ENCODE assay signal across 22 mouse cellular contexts in the genomic region with DNA sequence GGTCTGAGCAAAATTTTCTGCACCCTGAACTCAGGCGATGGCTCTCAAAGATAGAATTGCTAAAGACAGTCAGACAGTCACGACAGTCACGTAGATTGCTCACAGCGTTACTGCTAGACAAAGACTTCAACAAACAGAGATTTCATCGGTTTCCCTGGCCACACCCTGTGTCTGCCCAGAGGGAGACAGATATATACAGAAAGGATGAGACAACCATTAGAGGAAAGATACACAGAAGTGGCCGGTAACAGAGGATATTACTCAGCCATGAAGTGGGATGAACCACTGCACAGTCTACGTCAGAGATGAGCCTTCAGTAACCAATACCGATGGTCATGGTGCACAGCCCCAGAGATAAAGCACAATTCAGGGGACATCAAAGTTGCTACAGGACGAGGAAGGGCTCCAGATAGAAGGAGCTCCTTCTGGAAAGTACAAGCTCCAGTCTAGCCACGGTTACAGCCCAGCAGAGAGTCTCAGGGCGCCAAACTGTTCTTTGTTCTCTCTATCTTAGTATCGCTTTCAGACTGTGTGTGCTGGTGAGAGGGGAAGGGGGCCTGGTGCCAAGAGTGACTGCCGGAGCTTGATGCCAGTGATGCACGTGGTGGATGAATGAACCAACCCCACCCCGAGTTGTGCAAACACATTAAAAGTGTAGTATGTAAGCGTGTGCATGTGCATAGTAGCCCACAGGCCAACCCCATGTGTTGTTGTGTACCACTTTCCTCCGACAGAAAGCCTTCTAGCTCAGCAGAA.
A peak's percentile ranks its signal among the peaks of the same experiment; 100 is the strongest.
DNase-seq lines count a peak whose midpoint lies in the region; ATAC-seq and TF ChIP-seq lines count a peak whose summit lies in the region.
"Had no signal": no experiment of that assay in that cellular context is flagged by ENCODE, and none has a peak within 500 bp of the region (broad histone marks: within the 10 kb centered on the region; RNA-seq: fewer than 3 reads in every experiment).

No protein-coding gene starts in this region.

- H3K4me2 ChIP-seq in heart, embryonic 12.5 days: no peak overlapping the region
- H3K4me2 ChIP-seq in lung, postnatal 0 days (replicated peaks; ENCODE audit: low read depth, low read length): no peak overlapping the region
- H3K4me2 ChIP-seq: forebrain, embryonic 13.5 days; heart, embryonic 11.5 days; heart, embryonic 15.5 days; hindbrain, embryonic 12.5 days; hindbrain, embryonic 15.5 days had no signal

- H3K27ac ChIP-seq in heart, embryonic 12.5 days (ENCODE audit: poor library complexity, severe bottlenecking): no peak overlapping the region
- peak overlapping the region; percentile 58; the same call in 1 of the 2 replicates for H3K27ac ChIP-seq in lung, postnatal 0 days (ENCODE audit: low read length)
- H3K27ac ChIP-seq: forebrain, embryonic 10.5 days; forebrain, embryonic 13.5 days; heart, embryonic 15.5 days; hindbrain, embryonic 12.5 days; hindbrain, embryonic 15.5 days had no signal

- peak; percentile 50 for DNase-seq in heart, adult 11 months
- DNase-seq in lung, postnatal 0 days (ENCODE audit: low spot score): peak; percentile 36
- peak; percentile 63 for DNase-seq in lung, postnatal 25 days (ENCODE audit: low spot score)
- DNase-seq in left cerebral cortex, adult 11 months (ENCODE audit: low spot score): no peak
- no peak for DNase-seq in adipocyte (ENCODE audit: low spot score)
- no peak for DNase-seq in heart, postnatal 25 days (ENCODE audit: low spot score)
- DNase-seq: adrenal gland, adult 8-10 months; adrenal gland, postnatal 25 days; cerebellum, adult 18-20 months; cerebellum, adult 9-10 months; cerebellum, postnatal 14 days; gastrocnemius, postnatal 10 days; gastrocnemius, postnatal 36 days; heart, postnatal 14 days had no signal

- TF ChIP-seq EP300 in lung, postnatal 0 days (IDR thresholded peaks at IDR 0.05): peak; percentile 75

- H3K9me3 ChIP-seq in heart, embryonic 12.5 days (replicated peaks): 0 out of 2 replicates have a peak, but pooled peaks cover 4% of the 10 kb centered on the region
- no peaks in the 10 kb centered on the region for H3K9me3 ChIP-seq in lung, postnatal 0 days (ENCODE audit: low read length)
- H3K9me3 ChIP-seq: forebrain, embryonic 10.5 days; forebrain, embryonic 13.5 days; heart, embryonic 15.5 days; hindbrain, embryonic 12.5 days; hindbrain, embryonic 15.5 days had no signal

- ATAC-seq in heart, embryonic 12.5 days (ENCODE audit: insufficient number of reproducible peaks, low FRiP score): no peak
- ATAC-seq in lung, postnatal 0 days: peak; percentile 89
- ATAC-seq: forebrain, embryonic 13.5 days; forebrain, embryonic 16.5 days had no signal

- H3K27me3 ChIP-seq in heart, embryonic 12.5 days (replicated peaks): 0 out of 2 replicates have a peak, but pooled peaks cover 4% of the 10 kb centered on the region
- H3K27me3 ChIP-seq in lung, postnatal 0 days (replicated peaks; ENCODE audit: insufficient read depth, low read length): no peaks in the 10 kb centered on the region
- H3K27me3 ChIP-seq: forebrain, embryonic 13.5 days; heart, embryonic 15.5 days; hindbrain, embryonic 15.5 days had no signal

- intact Hi-C loops in heart, postnatal 25 days (cut with DNase I): no loop called here

- WGBS in heart, embryonic 12.5 days: 73% methylated on average over 17 of the region's 17 CpGs
- 63% methylated on average over 17 of the region's 17 CpGs for WGBS in lung, postnatal 0 days

- no peaks in the 10 kb centered on the region for H3K4me1 ChIP-seq in heart, embryonic 12.5 days (replicated peaks)
- no peaks in the 10 kb centered on the region for H3K4me1 ChIP-seq in lung, postnatal 0 days (ENCODE audit: insufficient read depth, low read depth, low read length)
- H3K4me1 ChIP-seq: forebrain, embryonic 13.5 days; heart, embryonic 15.5 days; hindbrain, embryonic 12.5 days; hindbrain, embryonic 15.5 days had no signal

- H3K36me3 ChIP-seq in heart, embryonic 12.5 days: no peaks in the 10 kb centered on the region
- no peaks in the 10 kb centered on the region for H3K36me3 ChIP-seq in lung, postnatal 0 days (ENCODE audit: insufficient read depth, low read length)
- H3K36me3 ChIP-seq: forebrain, embryonic 10.5 days; heart, embryonic 15.5 days; hindbrain, embryonic 12.5 days; hindbrain, embryonic 15.5 days had no signal

- no peak overlapping the region for H3K4me3 ChIP-seq in heart, embryonic 12.5 days
- H3K4me3 ChIP-seq in lung, postnatal 0 days (ENCODE audit: low read depth, low read length): no peak overlapping the region
- H3K4me3 ChIP-seq: forebrain, embryonic 10.5 days; forebrain, embryonic 13.5 days; heart, embryonic 15.5 days; hindbrain, embryonic 12.5 days; hindbrain, embryonic 15.5 days had no signal

- no peak for TF ChIP-seq CTCF in lung, postnatal 0 days (IDR thresholded peaks at IDR 0.05)

- no peak overlapping the region for H3K9ac ChIP-seq in heart, embryonic 12.5 days
- no peak overlapping the region for H3K9ac ChIP-seq in lung, postnatal 0 days (replicated peaks; ENCODE audit: low read depth)
- H3K9ac ChIP-seq: forebrain, embryonic 13.5 days; heart, embryonic 15.5 days; hindbrain, embryonic 12.5 days; hindbrain, embryonic 15.5 days had no signal

Comparison
In these comparisons a context has a peak if more than half of its experiments do, and no peak if none do; other contexts are left out.
1. DNase-seq: peak in heart, adult 11 months (single experiment), lung, postnatal 0 days (single experiment) and lung, postnatal 25 days (single experiment); none in left cerebral cortex, adult 11 months (single experiment), adipocyte (single experiment) and heart, postnatal 25 days (single experiment).